Comparison of ENCODE assay signal across 26 mouse cellular contexts in the genomic region with DNA sequence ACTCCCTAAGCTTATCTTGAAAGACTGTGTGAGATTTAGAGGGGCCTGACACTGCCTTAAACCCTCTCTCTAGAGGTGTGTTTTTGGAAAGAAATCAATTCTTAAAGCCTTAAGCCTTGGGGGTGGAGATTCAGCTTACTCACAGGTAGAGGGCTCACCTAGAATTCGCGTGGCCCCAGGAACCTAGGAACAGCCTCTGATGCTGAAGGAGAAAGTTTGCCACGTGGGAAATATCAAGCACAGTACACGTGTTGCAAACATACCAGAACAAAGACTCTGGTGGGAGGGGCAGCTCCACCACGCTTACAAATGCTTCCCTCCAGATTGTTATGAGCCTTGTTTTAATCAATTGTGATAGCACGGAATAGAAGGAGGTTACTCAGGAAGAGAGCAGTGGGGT.
DNase-seq lines count a peak whose midpoint lies in the region; ATAC-seq and TF ChIP-seq lines count a peak whose summit lies in the region.
"Had no signal": no experiment of that assay in that cellular context is flagged by ENCODE, and none has a peak within 500 bp of the region (broad histone marks: within the 10 kb centered on the region; RNA-seq: fewer than 3 reads in every experiment).

No protein-coding gene starts in this region.

- TF ChIP-seq CTCF in intestine, postnatal 0 days (IDR thresholded peaks at IDR 0.05; ENCODE audit: low read depth): no peak

- DNase-seq in heart, postnatal 14 days: no peak
- peak; percentile 75 for DNase-seq in midbrain, embryonic 11.5 days (ENCODE audit: low spot score, missing footprints)
- DNase-seq in layer of hippocampus, postnatal 14 days (ENCODE audit: low spot score in 2 of 2): no peak
- DNase-seq in liver: no peak
- DNase-seq: adrenal gland, postnatal 10 days; cerebellum, adult 18-20 months; cerebellum, postnatal 14 days; embryo, embryonic 11 days; forebrain, postnatal 0 days; gastrocnemius, postnatal 14 days; heart, adult 11 months; kidney, postnatal 25 days; layer of hippocampus, postnatal 36 days; liver, postnatal 0 days; right cerebral cortex, postnatal 14 days; thymus, postnatal 36 days had no signal

- intact Hi-C loops in heart, postnatal 14 days (cut with DNase I): no loop called here

- no peak overlapping the region for H3K9ac ChIP-seq in heart, embryonic 15.5 days
- H3K9ac ChIP-seq in midbrain, embryonic 11.5 days (ENCODE audit: low read length): no peak overlapping the region
- no peak overlapping the region for H3K9ac ChIP-seq in midbrain, embryonic 16.5 days (ENCODE audit: low read depth, low read length)
- no peak overlapping the region for H3K9ac ChIP-seq in intestine, postnatal 0 days (ENCODE audit: low read depth, low read length)
- H3K9ac ChIP-seq: forebrain, postnatal 0 days; hindbrain, embryonic 13.5 days; liver, postnatal 0 days; midbrain, embryonic 12.5 days had no signal

- H3K4me2 ChIP-seq in heart, embryonic 15.5 days: no peak overlapping the region
- H3K4me2 ChIP-seq in midbrain, embryonic 11.5 days: no peak overlapping the region
- no peak overlapping the region for H3K4me2 ChIP-seq in midbrain, embryonic 16.5 days (ENCODE audit: low read length)
- H3K4me2 ChIP-seq in intestine, postnatal 0 days (replicated peaks; ENCODE audit: low read depth): 0 out of 2 replicates have a peak overlapping the region, but pooled peaks have one; percentile 24
- H3K4me2 ChIP-seq: hindbrain, embryonic 13.5 days; liver, embryonic 11.5 days; midbrain, embryonic 12.5 days had no signal

- WGBS in heart, embryonic 15.5 days: 20% methylated on average over 6 of the region's 6 CpGs
- WGBS in midbrain, embryonic 11.5 days: 62% methylated on average over 6 of the region's 6 CpGs
- 45% methylated on average over 6 of the region's 6 CpGs for WGBS in midbrain, embryonic 16.5 days
- 30% methylated on average over 6 of the region's 6 CpGs for WGBS in intestine, postnatal 0 days

- no peaks in the 10 kb centered on the region for H3K36me3 ChIP-seq in heart, embryonic 15.5 days
- no peaks in the 10 kb centered on the region for H3K36me3 ChIP-seq in midbrain, embryonic 11.5 days (ENCODE audit: control insufficient read depth, insufficient read depth, low read length)
- no peaks in the 10 kb centered on the region for H3K36me3 ChIP-seq in midbrain, embryonic 16.5 days (ENCODE audit: control insufficient read depth, insufficient read depth, low read length)
- H3K36me3 ChIP-seq in intestine, postnatal 0 days (ENCODE audit: control insufficient read depth, insufficient read depth): no peaks in the 10 kb centered on the region
- H3K36me3 ChIP-seq: hindbrain, embryonic 13.5 days; midbrain, embryonic 12.5 days had no signal

- 0 out of 2 replicates have a peak, but pooled peaks have one; percentile 27 for ATAC-seq in heart, embryonic 15.5 days (replicated peaks; ENCODE audit: insufficient number of reproducible peaks, insufficient read depth, low FRiP score, low read depth)
- ATAC-seq in midbrain, embryonic 11.5 days (ENCODE audit: low FRiP score): no peak
- ATAC-seq in midbrain, embryonic 16.5 days: no peak
- no peak for ATAC-seq in intestine, postnatal 0 days
- ATAC-seq: activated CD4-positive, CD25-positive, alpha-beta regulatory T cell, adult 4 months; forebrain, postnatal 0 days; inflammation-experienced regulatory T-cells, adult 6 months; liver, postnatal 0 days had no signal

- H3K4me3 ChIP-seq in heart, embryonic 15.5 days: no peak overlapping the region
- H3K4me3 ChIP-seq in midbrain, embryonic 11.5 days (ENCODE audit: low read depth, low read length): no peak overlapping the region
- no peak overlapping the region for H3K4me3 ChIP-seq in midbrain, embryonic 16.5 days (ENCODE audit: low read depth, low read length)
- no peak overlapping the region for H3K4me3 ChIP-seq in intestine, postnatal 0 days (ENCODE audit: low read depth, low read length)
- H3K4me3 ChIP-seq: hindbrain, embryonic 13.5 days; layer of hippocampus, adult 2 months; midbrain, embryonic 12.5 days had no signal

- H3K9me3 ChIP-seq in heart, embryonic 15.5 days (replicated peaks): no peaks in the 10 kb centered on the region
- no peaks in the 10 kb centered on the region for H3K9me3 ChIP-seq in midbrain, embryonic 11.5 days (ENCODE audit: control insufficient read depth, low read length)
- H3K9me3 ChIP-seq in midbrain, embryonic 16.5 days (replicated peaks; ENCODE audit: control insufficient read depth, low read length, poor library complexity, severe bottlenecking): 0 out of 2 replicates have a peak, but pooled peaks cover 2% of the 10 kb centered on the region
- H3K9me3 ChIP-seq in intestine, postnatal 0 days (ENCODE audit: control insufficient read depth): no peaks in the 10 kb centered on the region
- H3K9me3 ChIP-seq: hindbrain, embryonic 13.5 days; midbrain, embryonic 12.5 days had no signal

- H3K27ac ChIP-seq in heart, embryonic 15.5 days: no peak overlapping the region
- H3K27ac ChIP-seq in midbrain, embryonic 11.5 days (ENCODE audit: low read depth, low read length): no peak overlapping the region
- H3K27ac ChIP-seq in midbrain, embryonic 16.5 days (ENCODE audit: low read length): no peak overlapping the region
- H3K27ac ChIP-seq in intestine, postnatal 0 days (ENCODE audit: low read depth, low read length): no peak overlapping the region
- H3K27ac ChIP-seq: hindbrain, embryonic 13.5 days; layer of hippocampus, adult 2 months; macrophage; midbrain, embryonic 12.5 days had no signal

- no peaks in the 10 kb centered on the region for H3K27me3 ChIP-seq in heart, embryonic 15.5 days
- no peaks in the 10 kb centered on the region for H3K27me3 ChIP-seq in midbrain, embryonic 11.5 days (ENCODE audit: control insufficient read depth, insufficient read depth, low read length)
- H3K27me3 ChIP-seq in midbrain, embryonic 16.5 days (ENCODE audit: control insufficient read depth, insufficient read depth, low read depth, low read length): no peaks in the 10 kb centered on the region
- H3K27me3 ChIP-seq in intestine, postnatal 0 days (replicated peaks; ENCODE audit: control insufficient read depth, insufficient read depth, low read length): no peaks in the 10 kb centered on the region
- H3K27me3 ChIP-seq: hindbrain, embryonic 13.5 days; midbrain, embryonic 12.5 days had no signal

- H3K4me1 ChIP-seq in heart, embryonic 15.5 days (replicated peaks): peaks cover 7% of the 10 kb centered on the region
- H3K4me1 ChIP-seq in midbrain, embryonic 11.5 days (ENCODE audit: control insufficient read depth, insufficient read depth, low read length): no peaks in the 10 kb centered on the region
- H3K4me1 ChIP-seq in midbrain, embryonic 16.5 days (ENCODE audit: control insufficient read depth, insufficient read depth, low read length): no peaks in the 10 kb centered on the region
- H3K4me1 ChIP-seq in intestine, postnatal 0 days (replicated peaks; ENCODE audit: control insufficient read depth, insufficient read depth, low read length): no peaks in the 10 kb centered on the region; the same call in 1 of the 2 replicates
- H3K4me1 ChIP-seq: hindbrain, embryonic 13.5 days; midbrain, embryonic 12.5 days had no signal
